Mouse (Mus musculus): ENCODE measurements around the gene Cipc. TPM values are rescaled to one million over a fixed set of nuclear protein-coding genes. Genes with fewer than 3 reads are reported as not detected.

Cipc gene
- polyA plus RNA-seq, 1 experiment from 2014 or later, result 26.7 TPM

Other genes with a start within 250 kb of the Cipc start
- gene Angel1, start 220.6 kb upstream of the Cipc start, polyA plus RNA-seq (2016; fragmentation: Nextera tagmentation; extraction: Ambion mirVana), result 11.4 and 12.1 TPM in 2 replicates
- gene Lrrc74a, start 212.7 kb upstream of the Cipc start, polyA plus RNA-seq (2016; fragmentation: Nextera tagmentation; extraction: Ambion mirVana), result not detected in 2 replicates
- 28.7 and 35.3 TPM in 2 replicates for gene Irf2bpl, start 62.2 kb upstream of the Cipc start, polyA plus RNA-seq (2016; fragmentation: Nextera tagmentation; extraction: Ambion mirVana)
- not detected in 2 replicates for gene Zdhhc22, start 43.4 kb downstream of the Cipc start, polyA plus RNA-seq (2016; fragmentation: Nextera tagmentation; extraction: Ambion mirVana)
- 0.10 TPM in 1 of 2 replicates, not detected in the other for gene Tmem63c, start 74.3 kb downstream of the Cipc start, polyA plus RNA-seq (2016; fragmentation: Nextera tagmentation; extraction: Ambion mirVana)
- 0.11 and 0.29 TPM in 2 replicates for gene Ngb, start 155.5 kb downstream of the Cipc start, polyA plus RNA-seq (2016; fragmentation: Nextera tagmentation; extraction: Ambion mirVana)
- 36.9 and 38.0 TPM in 2 replicates for gene Gstz1, start 200.1 kb downstream of the Cipc start, polyA plus RNA-seq (2016; fragmentation: Nextera tagmentation; extraction: Ambion mirVana)
- gene Pomt2, start 200.9 kb downstream of the Cipc start, polyA plus RNA-seq (2016; fragmentation: Nextera tagmentation; extraction: Ambion mirVana), result 16.1 and 16.3 TPM in 2 replicates